Mouse (Mus musculus) forebrain, embryonic 15.5 days (tissue): ENCODE measurements around the gene Ipo13. TPM values are rescaled to one million over a fixed set of nuclear protein-coding genes. Genes with fewer than 3 reads are reported as not detected.

Experiments used
- ATAC-seq: fragments of 200-750 bp; cut with Nextera tagmentation; replicated peaks from 2 replicates; pipeline ENCODE4 v1.8.0; 2017; ENCODE audit warnings: mild to moderate bottlenecking, moderate TSS enrichment, moderate library complexity
- H3K27ac ChIP-seq: fragments of 300-500 bp; sonication (generic); replicated peaks from 2 replicates; pipeline ENCODE4 v1.5.1; 2015; ENCODE audit warnings: mild to moderate bottlenecking, inconsistent platforms
- H3K27me3 ChIP-seq: fragments of 300-500 bp; sonication (generic); 2 replicates; pipeline ENCODE4 v1.6.1; 2015; ENCODE audit warnings: inconsistent platforms
- H3K36me3 ChIP-seq: fragments of 300-500 bp; sonication (generic); 2 replicates; pipeline ENCODE4 v1.6.1; 2015; ENCODE audit warnings: mild to moderate bottlenecking, inconsistent platforms
- H3K4me1 ChIP-seq: fragments of 300-500 bp; sonication (generic); 2 replicates; pipeline ENCODE4 v1.6.1; 2015; ENCODE audit warnings: inconsistent platforms
- H3K4me2 ChIP-seq: fragments of 300-500 bp; sonication (generic); replicated peaks from 2 replicates; pipeline ENCODE4 v1.6.1; 2015; ENCODE audit warnings: mild to moderate bottlenecking, inconsistent platforms
- H3K4me3 ChIP-seq: fragments of 300-500 bp; sonication (generic); 2 replicates; pipeline ENCODE4 v1.5.1; 2015; ENCODE audit warnings: mild to moderate bottlenecking, inconsistent platforms
- H3K9ac ChIP-seq: fragments of 300-500 bp; sonication (generic); replicated peaks from 2 replicates; pipeline ENCODE4 v1.6.1; 2015; ENCODE audit warnings: mild to moderate bottlenecking, inconsistent platforms
- H3K9me3 ChIP-seq: fragments of 300-500 bp; sonication (generic); 2 replicates; pipeline ENCODE4 v1.6.1; 2016; ENCODE audit warnings: inconsistent platforms
- WGBS: fragments of 180-500 bp; shearing (Covaris S2); methylation state at CpG from one replicate; pipeline ENCODE4 v1.1.7; 2015; ENCODE audit warnings: mixed read lengths; 5-methylcytosine and 5-hydroxymethylcytosine counted together
- polyA plus RNA-seq: library from polyadenylated mRNA; unstranded; fragments of >200 nt; fragmentation: Nextera tagmentation; extraction: Ambion mirVana; gene quantifications from 2 replicates; pipeline ENCODE4 v1.2.1, GENCODE M21; 2015

Gene Ipo13
- polyA plus RNA-seq: 69.3 and 75.5 TPM in 2 replicates

GRCm38 (mm10) chr4:117914591-117915442, at the start of gene Ipo13:
Gene Ipo13 (minus strand): TSS chr4:117914999.
- Histone ChIP-seq H3K27ac (peak within 1 kb of the TSS; percentile 86), H3K4me2 (peak within 1 kb of the TSS; percentile 100), H3K36me3 (peaks cover 13% of the 10 kb centered on the region; the same call in 1 of the 2 replicates), H3K9me3 (no peaks in the 10 kb centered on the region), H3K4me1 (peaks cover 54% of the 10 kb centered on the region), H3K9ac (peak within 1 kb of the TSS; percentile 92), H3K4me3 (peak within 1 kb of the TSS; percentile 90), H3K27me3 (no peaks in the 10 kb centered on the region)
- WGBS: under 1% methylated on average over 61 of the region's 61 CpGs
- peak; percentile 97 for ATAC-seq

GRCm38 (mm10) chr4:117957492-117957891, 42.7 kb upstream of the Ipo13 start:
- no peak for ATAC-seq
- H3K36me3 ChIP-seq: no peaks in the 10 kb centered on the region
- 0 out of 2 replicates have a peak overlapping the region, but pooled peaks have one; percentile 44 for H3K27ac ChIP-seq
- H3K9ac ChIP-seq: no peak overlapping the region
- H3K27me3 ChIP-seq: no peaks in the 10 kb centered on the region
- no peaks in the 10 kb centered on the region for H3K9me3 ChIP-seq
- 40% methylated on average over 4 of the region's 4 CpGs for WGBS
- H3K4me1 ChIP-seq: peaks cover 7% of the 10 kb centered on the region; the same call in 1 of the 2 replicates
- H3K4me3 ChIP-seq: no peak overlapping the region
- no peak overlapping the region for H3K4me2 ChIP-seq

GRCm38 (mm10) chr4:117947493-117947892, 32.7 kb upstream of the Ipo13 start:
- peak overlapping the region; percentile 52; the same call in 1 of the 2 replicates for H3K27ac ChIP-seq
- no peaks in the 10 kb centered on the region for H3K9me3 ChIP-seq
- 63% methylated on average over 7 of the region's 7 CpGs for WGBS
- H3K27me3 ChIP-seq: no peaks in the 10 kb centered on the region
- no peak for ATAC-seq
- H3K4me3 ChIP-seq: no peak overlapping the region
- no peak overlapping the region for H3K4me2 ChIP-seq
- H3K36me3 ChIP-seq: no peaks in the 10 kb centered on the region
- H3K9ac ChIP-seq: no peak overlapping the region
- peaks cover 13% of the 10 kb centered on the region for H3K4me1 ChIP-seq

- no peak for ATAC-seq
- 87% methylated on average over 11 of the region's 11 CpGs for WGBS
These were observed 32.0 kb upstream of the Ipo13 start for GRCm38 (mm10) chr4:117946639-117947305.

GRCm38 (mm10) chr4:117943317-117943716, 28.5 kb upstream of the Ipo13 start:
- no peak overlapping the region for H3K4me3 ChIP-seq
- no peak overlapping the region for H3K4me2 ChIP-seq
- ATAC-seq: no peak
- H3K27me3 ChIP-seq: no peaks in the 10 kb centered on the region
- 40% methylated on average over 5 of the region's 5 CpGs for WGBS
- no peaks in the 10 kb centered on the region for H3K9me3 ChIP-seq
- no peaks in the 10 kb centered on the region for H3K36me3 ChIP-seq
- no peak overlapping the region for H3K27ac ChIP-seq
- no peak overlapping the region for H3K9ac ChIP-seq
- peaks cover 13% of the 10 kb centered on the region for H3K4me1 ChIP-seq

More at GRCm38 (mm10) chr4:117946639-117947305, 32.0 kb upstream of the Ipo13 start:
- no peak overlapping the region for H3K9ac ChIP-seq
- no peak overlapping the region for H3K4me3 ChIP-seq
- peak overlapping the region; percentile 52; the same call in 1 of the 2 replicates for H3K27ac ChIP-seq
- no peaks in the 10 kb centered on the region for H3K9me3 ChIP-seq
- H3K36me3 ChIP-seq: no peaks in the 10 kb centered on the region
- no peaks in the 10 kb centered on the region for H3K27me3 ChIP-seq
- no peak overlapping the region for H3K4me2 ChIP-seq
- H3K4me1 ChIP-seq: peaks cover 13% of the 10 kb centered on the region

- 94% methylated on average over 5 of the region's 5 CpGs for WGBS
- no peaks in the 10 kb centered on the region for H3K4me1 ChIP-seq
- H3K9me3 ChIP-seq: no peaks in the 10 kb centered on the region
- no peak overlapping the region for H3K27ac ChIP-seq
- no peak overlapping the region for H3K4me3 ChIP-seq
- no peaks in the 10 kb centered on the region for H3K27me3 ChIP-seq
- ATAC-seq: no peak
- H3K4me2 ChIP-seq: no peak overlapping the region
- H3K9ac ChIP-seq: no peak overlapping the region
- no peaks in the 10 kb centered on the region for H3K36me3 ChIP-seq
These were observed 22.2 kb upstream of the Ipo13 start for GRCm38 (mm10) chr4:117936964-117937363.

GRCm38 (mm10) chr4:117934081-117934480, 19.3 kb upstream of the Ipo13 start:
- Histone ChIP-seq H3K4me3 (no peak overlapping the region), H3K36me3 (no peaks in the 10 kb centered on the region), H3K4me1 (peaks cover 7% of the 10 kb centered on the region), H3K9me3 (no peaks in the 10 kb centered on the region), H3K4me2 (no peak overlapping the region), H3K9ac (no peak overlapping the region), H3K27me3 (peaks cover 14% of the 10 kb centered on the region), H3K27ac (no peak overlapping the region)
- 86% methylated on average over 4 of the region's 4 CpGs for WGBS
- ATAC-seq: no peak

GRCm38 (mm10) chr4:117933248-117933647, 18.4 kb upstream of the Ipo13 start:
- Histone ChIP-seq H3K9ac (no peak overlapping the region), H3K4me1 (peaks cover 15% of the 10 kb centered on the region), H3K27me3 (peaks cover 22% of the 10 kb centered on the region), H3K36me3 (no peaks in the 10 kb centered on the region), H3K4me2 (no peak overlapping the region), H3K9me3 (no peaks in the 10 kb centered on the region), H3K4me3 (no peak overlapping the region), H3K27ac (no peak overlapping the region)
- 88% methylated on average over 5 of the region's 5 CpGs for WGBS
- ATAC-seq: no peak

- H3K36me3 ChIP-seq: no peaks in the 10 kb centered on the region
- H3K4me1 ChIP-seq: peaks cover 33% of the 10 kb centered on the region
- peak within 1 kb of the TSS; percentile 48 for H3K4me2 ChIP-seq
- H3K4me3 ChIP-seq: peak within 1 kb of the TSS; percentile 20
- no peak for ATAC-seq
- H3K9me3 ChIP-seq: no peaks in the 10 kb centered on the region
- under 1% methylated on average over 33 of the region's 33 CpGs for WGBS
- H3K27me3 ChIP-seq: peaks cover 52% of the 10 kb centered on the region
- peak within 1 kb of the TSS; percentile 6; the same call in 1 of the 2 replicates for H3K9ac ChIP-seq
- no peak within 1 kb of the TSS for H3K27ac ChIP-seq
These were observed 14.6 kb upstream of the Ipo13 start, which contains the start of gene Artn for GRCm38 (mm10) chr4:117929391-117929881. Gene Artn (minus strand): TSS chr4:117929763.

- peak overlapping the region; percentile 48 for H3K4me2 ChIP-seq
- H3K27me3 ChIP-seq: peaks cover 52% of the 10 kb centered on the region
- no peak overlapping the region for H3K27ac ChIP-seq
- H3K9ac ChIP-seq: peak overlapping the region; percentile 6; the same call in 1 of the 2 replicates
- no peaks in the 10 kb centered on the region for H3K36me3 ChIP-seq
- H3K4me1 ChIP-seq: peaks cover 33% of the 10 kb centered on the region
- H3K4me3 ChIP-seq: peak overlapping the region; percentile 20
- ATAC-seq: 0 out of 2 replicates have a peak, but pooled peaks have one; percentile 7
- 2% methylated on average over 13 of the region's 13 CpGs for WGBS
- no peaks in the 10 kb centered on the region for H3K9me3 ChIP-seq
These were observed 14.0 kb upstream of the Ipo13 start for GRCm38 (mm10) chr4:117928699-117929241.

- Histone ChIP-seq H3K9me3 (no peaks in the 10 kb centered on the region), H3K9ac (no peak overlapping the region), H3K4me3 (no peak overlapping the region), H3K27ac (no peak overlapping the region), H3K27me3 (peaks cover 52% of the 10 kb centered on the region), H3K4me2 (no peak overlapping the region), H3K36me3 (no peaks in the 10 kb centered on the region), H3K4me1 (peaks cover 33% of the 10 kb centered on the region)
- 15% methylated on average over 6 of the region's 6 CpGs for WGBS
- peak; percentile 47 for ATAC-seq
These were observed 13.4 kb upstream of the Ipo13 start for GRCm38 (mm10) chr4:117928234-117928633.
